In genomic region chr1:59762208-59762607, GRCm38 (mm10) we compare ENCODE assay signal across 8 mouse cellular contexts. TPM values are rescaled to one million over a fixed set of nuclear protein-coding genes. Genes with fewer than 3 reads are reported as not detected.
DNase-seq lines count a peak whose midpoint lies in the region; ATAC-seq and TF ChIP-seq lines count a peak whose summit lies in the region.

No protein-coding gene starts in this region.

- 2% methylated on average over 10 of the region's 10 CpGs for WGBS in embryonic facial prominence, embryonic 15.5 days
- WGBS in hindbrain, embryonic 13.5 days = 2% methylated on average over 10 of the region's 10 CpGs
- WGBS in midbrain, embryonic 13.5 days = 2% methylated on average over 10 of the region's 10 CpGs

- no peak for ATAC-seq in embryonic facial prominence, embryonic 15.5 days (ENCODE audit: insufficient number of reproducible peaks, low FRiP score, low TSS enrichment, low read depth)
- no peak for ATAC-seq in hindbrain, embryonic 13.5 days (ENCODE audit: low FRiP score)
- no peak for ATAC-seq in midbrain, embryonic 13.5 days

- H3K4me1 ChIP-seq in MEL (ENCODE audit: control insufficient read depth in 1 of 2, insufficient read depth in 2 of 2, low read length in 2 of 2) = peaks cover 5 to 18% of the 10 kb centered on the region in 2 experiments; a peak in 3 of 4 replicates
- peaks cover 6% of the 10 kb centered on the region for H3K4me1 ChIP-seq in embryonic facial prominence, embryonic 15.5 days
- H3K4me1 ChIP-seq in hindbrain, embryonic 13.5 days (replicated peaks) = peaks cover 12% of the 10 kb centered on the region
- H3K4me1 ChIP-seq in midbrain, embryonic 13.5 days (replicated peaks) = peaks cover 18% of the 10 kb centered on the region

- H3K4me2 ChIP-seq in embryonic facial prominence, embryonic 15.5 days (replicated peaks) = peak overlapping the region; percentile 79
- H3K4me2 ChIP-seq in hindbrain, embryonic 13.5 days = peak overlapping the region; percentile 82
- peak overlapping the region; percentile 84 for H3K4me2 ChIP-seq in midbrain, embryonic 13.5 days (replicated peaks)

- peak overlapping the region; percentile 66 to 97 for H3K4me3 ChIP-seq in MEL (ENCODE audit: control insufficient read depth in 1 of 2, insufficient read depth in 1 of 2, low read depth in 2 of 2, low read length in 2 of 2)
- H3K4me3 ChIP-seq in embryonic facial prominence, embryonic 15.5 days (replicated peaks) = peak overlapping the region; percentile 88
- H3K4me3 ChIP-seq in hindbrain, embryonic 13.5 days = peak overlapping the region; percentile 99
- peak overlapping the region; percentile 99 for H3K4me3 ChIP-seq in midbrain, embryonic 13.5 days (replicated peaks)

- peak; percentile 6 for DNase-seq in gastrocnemius, postnatal 25 days
- no peak for DNase-seq in gastrocnemius, adult 18-20 months (ENCODE audit: low spot score)
- peak; percentile 77 for DNase-seq in MEL (ENCODE audit: low read depth, low spot score)
- DNase-seq in left cerebral cortex, postnatal 4 days = peak; percentile 21
- DNase-seq in testis, postnatal 14 days (ENCODE audit: low spot score) = peak; percentile 29

- H3K27ac ChIP-seq in MEL (ENCODE audit: control insufficient read depth, low read depth, low read length) = peak overlapping the region; percentile 87
- peak overlapping the region; percentile 99 for H3K27ac ChIP-seq in embryonic facial prominence, embryonic 15.5 days (replicated peaks)
- peak overlapping the region; percentile 99 for H3K27ac ChIP-seq in hindbrain, embryonic 13.5 days
- peak overlapping the region; percentile 99 for H3K27ac ChIP-seq in midbrain, embryonic 13.5 days

- peak overlapping the region; percentile 99 for H3K9ac ChIP-seq in MEL (ENCODE audit: control insufficient read depth, low read depth, low read length, poor library complexity, severe bottlenecking)
- peak overlapping the region; percentile 77 for H3K9ac ChIP-seq in embryonic facial prominence, embryonic 15.5 days
- peak overlapping the region; percentile 97 for H3K9ac ChIP-seq in hindbrain, embryonic 13.5 days
- H3K9ac ChIP-seq in midbrain, embryonic 13.5 days (replicated peaks) = peak overlapping the region; percentile 97

- H3K27me3 ChIP-seq in MEL (ENCODE audit: control insufficient read depth in 1 of 2, insufficient read depth in 2 of 2, low read length in 2 of 2) = no peaks in the 10 kb centered on the region
- no peaks in the 10 kb centered on the region for H3K27me3 ChIP-seq in embryonic facial prominence, embryonic 15.5 days
- no peaks in the 10 kb centered on the region for H3K27me3 ChIP-seq in hindbrain, embryonic 13.5 days
- H3K27me3 ChIP-seq in midbrain, embryonic 13.5 days = no peaks in the 10 kb centered on the region

- H3K9me3 ChIP-seq in MEL (replicated peaks; ENCODE audit: insufficient read depth, low read length) = no peaks in the 10 kb centered on the region
- no peaks in the 10 kb centered on the region for H3K9me3 ChIP-seq in embryonic facial prominence, embryonic 15.5 days (replicated peaks)
- H3K9me3 ChIP-seq in hindbrain, embryonic 13.5 days = no peaks in the 10 kb centered on the region
- H3K9me3 ChIP-seq in midbrain, embryonic 13.5 days = no peaks in the 10 kb centered on the region

- H3K79me2 ChIP-seq in MEL (ENCODE audit: control insufficient read depth, insufficient read depth, low read length, poor library complexity) = peaks cover 26% of the 10 kb centered on the region

- no peak for TF ChIP-seq EP300 in MEL (IDR thresholded peaks at IDR 0.05; ENCODE audit: low read depth in 1 of 2, low read length in 2 of 2)

- TF ChIP-seq POLR2A in MEL (IDR thresholded peaks at IDR 0.05; ENCODE audit: control insufficient read depth in 1 of 2, insufficient read depth in 1 of 2, low read depth in 1 of 2, low read length in 2 of 2, poor library complexity in 1 of 2) = peak in 1 of 2 experiments; percentile 9; a peak in 1 of 4 replicates

- TF ChIP-seq CTCF in MEL (IDR thresholded peaks at IDR 0.05 in 2 of 3, conservative IDR thresholded peaks at IDR 0.05 in 1 of 3; ENCODE audit: control insufficient read depth in 1 of 3, insufficient read depth in 1 of 3, low read depth in 2 of 3, low read length in 3 of 3, poor library complexity in 1 of 3, severe bottlenecking in 1 of 3) = no peak

- peaks cover 0 to 15% of the 10 kb centered on the region in 2 experiments; a peak in 2 of 4 replicates for H3K36me3 ChIP-seq in MEL (ENCODE audit: control insufficient read depth in 1 of 2, insufficient read depth in 2 of 2, low read length in 2 of 2)
- no peaks in the 10 kb centered on the region for H3K36me3 ChIP-seq in embryonic facial prominence, embryonic 15.5 days
- H3K36me3 ChIP-seq in hindbrain, embryonic 13.5 days = no peaks in the 10 kb centered on the region
- no peaks in the 10 kb centered on the region for H3K36me3 ChIP-seq in midbrain, embryonic 13.5 days

- TF ChIP-seq RAD21 in MEL (IDR thresholded peaks at IDR 0.05; ENCODE audit: low read depth, low read length) = no peak

- intact Hi-C loops in left cerebral cortex, postnatal 4 days (cut with DNase I) = no loop called here

TF ChIP-seq in MEL, 35 proteins besides CTCF, POLR2A, EP300 and RAD21:
- TF ChIP-seq BHLHE40 (IDR thresholded peaks at IDR 0.05; ENCODE audit: borderline replicate concordance, low read depth, low read length) (0 out of 2 replicates have a peak, but pooled peaks have one; percentile 51), KAT2A (conservative IDR thresholded peaks at IDR 0.05; ENCODE audit: low read depth, low read length) (no peak)

RNA-seq across cellular contexts. Expression of gene Bmpr2, which starts 1.0 kb away (rescaled TPM):
- 10 to 100 TPM; 35.6 TPM for total RNA-seq in gastrocnemius, postnatal 25 days (2021)
- 10 to 100 TPM; 46.1 to 49.0 TPM for total RNA-seq in gastrocnemius, adult 18-20 months (2021)
- 2.3 and 2.6 TPM in 2 replicates for total RNA-seq in MEL (2012; rRNA removed)
- polyA plus RNA-seq in MEL (2012; ENCODE audit: insufficient read depth in 1 of 2, insufficient read length in 2 of 2, low read depth in 1 of 2, low replicate concordance in 2 of 2, missing spikeins in 1 of 2) = 10 to 100 TPM in 1 of 2 experiments, 1 to 10 TPM in 1; 3.1 to 18.6 TPM
- polyA plus RNA-seq in embryonic facial prominence, embryonic 15.5 days (2015; fragmentation: Nextera tagmentation; extraction: Ambion mirVana) = 8.8 and 9.9 TPM in 2 replicates
- 11.7 and 12.1 TPM in 2 replicates for polyA plus RNA-seq in hindbrain, embryonic 13.5 days (2015; fragmentation: Nextera tagmentation; extraction: Ambion mirVana)
- 100 to 1,000 TPM in 1 of 2 experiments, 10 to 100 TPM in 1; 99.7 to 104 TPM for total RNA-seq in left cerebral cortex, postnatal 4 days (2021)
- 10.9 and 13.0 TPM in 2 replicates for polyA plus RNA-seq in midbrain, embryonic 13.5 days (2015; fragmentation: Nextera tagmentation; extraction: Ambion mirVana)

Comparison
In these comparisons a context has a peak if more than half of its experiments do, and no peak if none do; other contexts are left out.
1. RNA of gene Bmpr2, which starts 1.0 kb away (total RNA-seq): 99.7 to 104 TPM in left cerebral cortex, postnatal 4 days, 46.1 to 49.0 TPM in gastrocnemius, adult 18-20 months and 35.6 TPM in gastrocnemius, postnatal 25 days; 2.3 to 2.6 TPM in MEL; every median in the first group is over 10 times any median in the second.
2. Peak in every context shown above with its lines, with median percentiles within 50 percentile points of each other: H3K27ac ChIP-seq, H3K4me3 ChIP-seq, H3K9ac ChIP-seq and H3K4me2 ChIP-seq.